Mouse (Mus musculus) embryonic facial prominence, embryonic 11.5 days (tissue): Measurements from ENCODE around the gene Hepacam. TPM values are rescaled to one million over a fixed set of nuclear protein-coding genes. Genes with fewer than 3 reads are reported as not detected.

ENCODE experiments used
- ATAC-seq: fragments of 200-750 bp; cut with Nextera tagmentation; replicated peaks from 2 replicates; pipeline ENCODE4 v1.8.0; 2017; ENCODE audit warnings: low read depth; ENCODE audit not compliant: insufficient number of reproducible peaks, low FRiP score, low TSS enrichment
- DNase-seq: peaks from one replicate; pipeline ENCODE4 v3.0.0-alpha.2; 2015; ENCODE audit warnings: low spot score
- H3K27ac ChIP-seq: fragments of 300-500 bp; sonication (generic); replicated peaks from 2 replicates; pipeline ENCODE4 v1.5.1; 2014; ENCODE audit warnings: mild to moderate bottlenecking, low read depth, low read length, control low read depth
- H3K27me3 ChIP-seq: fragments of 300-500 bp; sonication (generic); 2 replicates; pipeline ENCODE4 v1.6.1; 2014; ENCODE audit warnings: mild to moderate bottlenecking, low read length, moderate library complexity, mixed read lengths; ENCODE audit not compliant: control insufficient read depth, insufficient read depth
- H3K36me3 ChIP-seq: fragments of 300-500 bp; sonication (generic); replicated peaks from 2 replicates; pipeline ENCODE4 v1.6.1; 2014; ENCODE audit warnings: low read depth, mild to moderate bottlenecking, low read length, moderate library complexity, mixed read lengths; ENCODE audit not compliant: control insufficient read depth, insufficient read depth
- H3K4me1 ChIP-seq: fragments of 300-500 bp; sonication (generic); 2 replicates; pipeline ENCODE4 v1.6.1; 2014; ENCODE audit warnings: low read length, mixed read lengths; ENCODE audit not compliant: control insufficient read depth, insufficient read depth
- H3K4me2 ChIP-seq: fragments of 300-500 bp; sonication (generic); 2 replicates; pipeline ENCODE4 v1.6.1; 2014; ENCODE audit warnings: low read depth, mild to moderate bottlenecking, control low read depth, low read length, moderate library complexity
- H3K4me3 ChIP-seq: fragments of 300-500 bp; sonication (generic); 2 replicates; pipeline ENCODE4 v1.5.1; 2014; ENCODE audit warnings: low read depth, low read length, control low read depth
- H3K9ac ChIP-seq: fragments of 300-500 bp; sonication (generic); replicated peaks from 2 replicates; pipeline ENCODE4 v1.6.1; 2014; ENCODE audit warnings: mild to moderate bottlenecking, control low read depth, low read length
- H3K9me3 ChIP-seq: fragments of 300-500 bp; sonication (generic); replicated peaks from 2 replicates; pipeline ENCODE4 v1.6.1; 2016; ENCODE audit warnings: mild to moderate bottlenecking, low read length, inconsistent platforms, mixed read lengths; ENCODE audit not compliant: control insufficient read depth
- WGBS: fragments of 180-500 bp; shearing (Covaris S2); extraction: QIAGEN DNeasy Blood & Tissue Kit; methylation state at CpG from one replicate; pipeline ENCODE4 v1.1.7; 2014; 5-methylcytosine and 5-hydroxymethylcytosine counted together
- polyA plus RNA-seq: library from polyadenylated mRNA; unstranded; fragments of >200 nt; fragmentation: Nextera tagmentation; extraction: Ambion mirVana; gene quantifications from 2 replicates; pipeline ENCODE4 v1.2.1, GENCODE M21; 2014

Gene Hepacam
- polyA plus RNA-seq, 1 experiment from 2014 or later = not detected

GRCm38 (mm10) chr9:37354485-37354884, 12.7 kb upstream of the Hepacam start:
- H3K36me3 ChIP-seq = no peaks in the 10 kb centered on the region
- WGBS = 81% methylated on average over 1 of the region's 1 CpGs
- no peak for DNase-seq
- H3K4me2 ChIP-seq = no peak overlapping the region
- no peak overlapping the region for H3K9ac ChIP-seq
- ATAC-seq = no peak
- H3K27ac ChIP-seq = no peak overlapping the region
- no peaks in the 10 kb centered on the region; the same call in 1 of the 2 replicates for H3K4me1 ChIP-seq
- H3K9me3 ChIP-seq = no peaks in the 10 kb centered on the region
- H3K27me3 ChIP-seq = no peaks in the 10 kb centered on the region
- no peak overlapping the region for H3K4me3 ChIP-seq

- Histone ChIP-seq H3K4me2 (no peak overlapping the region), H3K36me3 (no peaks in the 10 kb centered on the region), H3K9ac (no peak overlapping the region), H3K4me1 (no peaks in the 10 kb centered on the region; the same call in 1 of the 2 replicates), H3K27ac (no peak overlapping the region), H3K9me3 (no peaks in the 10 kb centered on the region), H3K4me3 (no peak overlapping the region), H3K27me3 (no peaks in the 10 kb centered on the region)
- DNase-seq (peak; percentile 1), ATAC-seq (no peak; the same call in 1 of the 2 replicates)
- WGBS = 82% methylated on average over 7 of the region's 7 CpGs
These were observed 8.3 kb upstream of the Hepacam start for GRCm38 (mm10) chr9:37358713-37359330.

GRCm38 (mm10) chr9:37359331-37360220, 7.6 kb upstream of the Hepacam start:
- no peak overlapping the region for H3K4me3 ChIP-seq
- H3K9ac ChIP-seq = no peak overlapping the region
- H3K36me3 ChIP-seq = no peaks in the 10 kb centered on the region
- WGBS = 39% methylated on average over 6 of the region's 6 CpGs
- H3K4me2 ChIP-seq = no peak overlapping the region
- no peak overlapping the region for H3K27ac ChIP-seq
- H3K27me3 ChIP-seq = no peaks in the 10 kb centered on the region
- ATAC-seq = peak; percentile 72
- H3K9me3 ChIP-seq = no peaks in the 10 kb centered on the region
- DNase-seq = peak; percentile 81
- H3K4me1 ChIP-seq = no peaks in the 10 kb centered on the region; the same call in 1 of the 2 replicates

GRCm38 (mm10) chr9:37362084-37362483, 5.1 kb upstream of the Hepacam start:
- H3K4me1 ChIP-seq = no peaks in the 10 kb centered on the region; the same call in 1 of the 2 replicates
- ATAC-seq (no peak), DNase-seq (no peak)
- no peak overlapping the region for H3K9ac ChIP-seq
- H3K4me3 ChIP-seq = no peak overlapping the region
- H3K36me3 ChIP-seq = no peaks in the 10 kb centered on the region
- H3K9me3 ChIP-seq = no peaks in the 10 kb centered on the region
- H3K27ac ChIP-seq = no peak overlapping the region
- H3K27me3 ChIP-seq = no peaks in the 10 kb centered on the region
- no peak overlapping the region for H3K4me2 ChIP-seq

- Histone ChIP-seq H3K4me1 (no peaks in the 10 kb centered on the region; the same call in 1 of the 2 replicates), H3K27me3 (no peaks in the 10 kb centered on the region), H3K9ac (no peak overlapping the region), H3K4me2 (no peak overlapping the region), H3K4me3 (no peak overlapping the region), H3K27ac (no peak overlapping the region), H3K36me3 (no peaks in the 10 kb centered on the region), H3K9me3 (no peaks in the 10 kb centered on the region)
- 74% methylated on average over 1 of the region's 1 CpGs for WGBS
- no peak for ATAC-seq
- DNase-seq = no peak
These were observed 4.3 kb upstream of the Hepacam start for GRCm38 (mm10) chr9:37362881-37363280.

- Histone ChIP-seq H3K4me2 (no peak overlapping the region), H3K27ac (no peak overlapping the region), H3K27me3 (no peaks in the 10 kb centered on the region), H3K9me3 (no peaks in the 10 kb centered on the region), H3K36me3 (no peaks in the 10 kb centered on the region), H3K9ac (no peak overlapping the region), H3K4me3 (no peak overlapping the region), H3K4me1 (no peaks in the 10 kb centered on the region; the same call in 1 of the 2 replicates)
- ATAC-seq (no peak), DNase-seq (no peak)
- WGBS = 65% methylated on average over 3 of the region's 3 CpGs
These were observed 3.6 kb upstream of the Hepacam start for GRCm38 (mm10) chr9:37363551-37363950.

- Histone ChIP-seq H3K9me3 (no peaks in the 10 kb centered on the region), H3K27me3 (no peaks in the 10 kb centered on the region), H3K36me3 (no peaks in the 10 kb centered on the region), H3K4me1 (no peaks in the 10 kb centered on the region), H3K27ac (no peak overlapping the region), H3K4me2 (no peak overlapping the region), H3K4me3 (no peak overlapping the region), H3K9ac (no peak overlapping the region)
- no peak for DNase-seq
- ATAC-seq = no peak
- 83% methylated on average over 3 of the region's 3 CpGs for WGBS
These were observed 2.8 kb upstream of the Hepacam start for GRCm38 (mm10) chr9:37364392-37364791.

- Histone ChIP-seq H3K9ac (no peak overlapping the region), H3K4me1 (no peaks in the 10 kb centered on the region), H3K36me3 (no peaks in the 10 kb centered on the region), H3K27me3 (no peaks in the 10 kb centered on the region), H3K4me2 (no peak overlapping the region), H3K9me3 (no peaks in the 10 kb centered on the region), H3K4me3 (no peak overlapping the region), H3K27ac (no peak overlapping the region)
- ATAC-seq (no peak), DNase-seq (no peak)
- WGBS = 63% methylated on average over 5 of the region's 5 CpGs
These were observed 1.4 kb upstream of the Hepacam start for GRCm38 (mm10) chr9:37365706-37366105.
